Mouse (Mus musculus): ENCODE measurements around the gene Gtf2i.
A peak's percentile ranks its signal among the peaks of the same experiment; 100 is the strongest.

Gtf2i gene

DNA sequence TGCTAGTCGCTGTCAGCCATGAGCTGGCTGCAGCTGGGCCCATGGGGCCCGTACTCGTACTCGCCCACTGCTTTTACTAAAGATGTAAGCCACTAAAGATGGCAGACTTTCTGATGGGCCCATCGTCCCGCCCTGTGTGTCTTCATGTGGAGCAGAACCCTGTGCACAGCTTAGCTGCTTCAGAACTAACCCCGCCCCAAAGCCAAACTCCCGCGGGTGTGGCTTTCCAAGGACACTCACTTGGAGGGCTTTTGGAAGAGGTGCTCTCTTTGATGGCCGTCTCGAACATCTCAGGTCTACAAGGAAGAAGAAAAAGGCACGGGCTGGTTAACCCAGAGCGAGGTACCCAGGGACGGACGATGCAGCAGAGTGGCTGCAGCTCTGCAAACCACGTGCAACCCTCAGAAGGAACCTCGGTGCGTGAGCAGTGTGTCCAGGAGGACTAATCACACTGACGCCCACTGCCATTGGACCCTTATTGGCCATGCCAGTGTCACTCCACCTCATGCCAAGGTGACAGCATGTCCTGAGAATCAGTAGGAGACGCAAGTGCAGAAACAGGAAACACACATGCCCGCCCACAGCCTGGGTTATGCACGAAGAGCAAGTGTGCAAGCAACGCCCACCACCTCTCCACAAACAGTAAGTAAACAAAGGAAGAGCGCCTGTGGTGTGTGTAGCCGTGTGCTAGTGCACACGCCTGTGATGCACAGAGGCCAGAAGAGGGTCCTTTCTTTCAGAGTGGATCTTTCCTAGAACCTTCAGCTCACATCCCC, 70.7 kb downstream of the Gtf2i start:
- no peak for DNase-seq (ENCODE audit: low spot score in 2 of 2)

- no peak for DNase-seq (ENCODE audit: low spot score in 2 of 2)
These were observed 72.7 kb downstream of the Gtf2i start for GRCm38 (mm10) chr5:134241831-134242230.

- peak; percentile 49 to 54 for DNase-seq (ENCODE audit: low spot score in 2 of 2)
These were observed 76.4 kb downstream of the Gtf2i start for GRCm38 (mm10) chr5:134237936-134238760.

GRCm38 (mm10) chr5:134237508-134237907, 77.1 kb downstream of the Gtf2i start:
- no peak for DNase-seq (ENCODE audit: low spot score in 2 of 2)

- DNase-seq (ENCODE audit: low spot score in 2 of 2), result no peak
These were observed 77.8 kb downstream of the Gtf2i start for GRCm38 (mm10) chr5:134236796-134237195.

GRCm38 (mm10) chr5:134236241-134236640, 78.3 kb downstream of the Gtf2i start:
- no peak for DNase-seq (ENCODE audit: low spot score in 2 of 2)

- peak; percentile 81 to 85 for DNase-seq (ENCODE audit: low spot score in 2 of 2)
These were observed 79.4 kb downstream of the Gtf2i start for GRCm38 (mm10) chr5:134235111-134235510.

GRCm38 (mm10) chr5:134234205-134234604, 80.4 kb downstream of the Gtf2i start:
- no peak for DNase-seq (ENCODE audit: low spot score in 2 of 2)

DNA sequence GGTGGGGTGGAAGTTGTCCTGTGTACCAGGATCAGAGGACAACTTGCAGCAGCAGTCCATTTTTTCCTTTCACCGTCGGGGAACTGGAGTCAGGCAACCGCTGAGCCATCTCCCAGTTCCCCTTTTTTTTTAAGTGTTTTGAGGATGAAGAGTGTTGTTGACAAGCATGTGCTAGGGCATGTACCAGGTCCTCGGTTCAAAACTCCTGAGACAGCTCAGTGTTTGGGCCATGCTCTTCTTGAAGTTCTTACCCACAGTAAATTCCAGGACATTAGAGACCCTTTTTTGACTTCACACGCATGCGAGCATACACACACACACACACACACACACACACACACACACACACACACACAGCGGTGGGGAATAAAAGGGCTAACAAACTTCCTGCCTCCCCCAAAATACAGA, 81.3 kb downstream of the Gtf2i start:
- DNase-seq (ENCODE audit: low spot score in 2 of 2), result no peak

GRCm38 (mm10) chr5:134232568-134232967, 82.0 kb downstream of the Gtf2i start:
- DNase-seq (ENCODE audit: low spot score in 2 of 2), result no peak

- no peak for DNase-seq (ENCODE audit: low spot score in 2 of 2)
These were observed 82.4 kb downstream of the Gtf2i start for GRCm38 (mm10) chr5:134232111-134232510.

DNA sequence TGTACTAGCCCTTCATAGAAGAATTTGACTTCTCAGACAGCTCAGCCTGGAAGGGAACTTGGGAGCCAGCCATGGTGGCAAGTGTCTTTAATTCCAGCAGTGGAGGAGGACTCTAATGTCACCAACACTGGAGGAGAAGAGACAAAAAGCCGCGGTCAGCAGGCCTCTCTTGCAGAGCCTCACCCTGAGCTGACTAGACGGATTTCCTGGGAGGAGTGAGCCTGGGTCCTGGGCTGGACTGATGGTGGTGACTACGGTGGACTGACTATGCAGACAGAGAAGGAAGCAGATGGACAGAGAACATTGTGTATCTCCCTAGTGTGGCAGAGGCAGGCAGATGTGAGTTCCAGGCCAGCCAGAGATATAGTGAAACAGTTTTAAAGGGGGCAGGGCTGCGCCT, 83.2 kb downstream of the Gtf2i start:
- DNase-seq (ENCODE audit: low spot score in 2 of 2), result peak in 1 of 2 experiments; percentile 66

DNA sequence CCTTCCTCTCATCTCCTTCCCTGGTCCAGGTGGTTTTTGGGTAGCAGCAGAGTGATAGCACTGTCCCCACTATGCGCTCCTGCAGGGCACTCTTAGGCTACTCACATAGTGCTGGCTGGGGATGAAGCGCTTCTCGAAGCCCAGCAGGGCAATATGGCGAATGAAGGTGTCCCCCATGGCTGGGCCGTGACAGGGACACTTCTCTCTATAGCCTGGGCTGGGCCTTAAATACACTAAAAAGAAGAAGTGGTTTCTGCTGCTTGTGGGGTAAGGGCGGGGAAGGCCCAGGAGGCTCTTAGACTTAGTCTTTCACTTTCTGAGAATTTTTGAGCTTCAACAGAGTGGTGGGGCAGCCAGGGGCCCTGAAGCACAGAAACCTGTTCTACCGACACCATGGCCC, 85.2 kb downstream of the Gtf2i start, which contains the start of gene Ncf1:
TSS of gene Ncf1 (minus strand) at position 235 of the 400 bp plus-strand sequence.
- no peak for DNase-seq (ENCODE audit: low spot score in 2 of 2)

GRCm38 (mm10) chr5:134228249-134228638, 86.3 kb downstream of the Gtf2i start:
- DNase-seq (ENCODE audit: low spot score in 2 of 2), result no peak

DNA sequence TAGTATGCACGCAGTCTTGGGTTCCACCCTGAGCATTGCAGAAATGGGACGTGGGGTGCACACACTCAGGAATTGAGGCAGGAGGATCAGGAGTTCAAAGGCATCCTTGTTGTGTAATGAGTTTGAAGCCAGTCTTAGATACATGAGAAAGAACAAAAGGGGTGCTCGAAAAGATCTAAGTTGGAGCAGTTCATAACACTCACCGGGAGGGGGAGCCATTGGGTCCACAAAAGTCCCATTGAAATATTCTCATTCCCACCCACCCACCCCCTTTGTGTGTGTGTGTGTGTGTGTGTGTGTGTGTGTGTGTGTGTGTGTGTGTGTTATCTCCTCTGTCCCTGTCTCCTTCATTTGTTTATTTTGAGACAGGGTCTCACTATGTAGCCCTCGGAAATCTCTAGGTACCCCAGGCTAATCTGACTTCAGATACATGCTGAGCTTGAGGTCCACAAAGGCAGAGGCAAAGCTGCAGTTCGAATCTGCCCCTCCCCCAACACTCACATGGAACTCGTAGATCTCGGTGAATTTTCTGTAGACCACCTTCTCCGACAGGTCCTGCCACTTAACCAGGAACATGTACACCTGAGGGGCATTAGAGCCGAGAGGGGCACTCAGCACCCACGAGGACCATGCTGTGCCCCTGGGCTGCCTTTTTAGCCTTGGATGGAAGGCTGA, 86.8 kb downstream of the Gtf2i start:
- no peak for DNase-seq (ENCODE audit: low spot score in 2 of 2)

- DNase-seq (ENCODE audit: low spot score in 2 of 2), result no peak
These were observed 87.6 kb downstream of the Gtf2i start for GRCm38 (mm10) chr5:134226946-134227345.

DNA sequence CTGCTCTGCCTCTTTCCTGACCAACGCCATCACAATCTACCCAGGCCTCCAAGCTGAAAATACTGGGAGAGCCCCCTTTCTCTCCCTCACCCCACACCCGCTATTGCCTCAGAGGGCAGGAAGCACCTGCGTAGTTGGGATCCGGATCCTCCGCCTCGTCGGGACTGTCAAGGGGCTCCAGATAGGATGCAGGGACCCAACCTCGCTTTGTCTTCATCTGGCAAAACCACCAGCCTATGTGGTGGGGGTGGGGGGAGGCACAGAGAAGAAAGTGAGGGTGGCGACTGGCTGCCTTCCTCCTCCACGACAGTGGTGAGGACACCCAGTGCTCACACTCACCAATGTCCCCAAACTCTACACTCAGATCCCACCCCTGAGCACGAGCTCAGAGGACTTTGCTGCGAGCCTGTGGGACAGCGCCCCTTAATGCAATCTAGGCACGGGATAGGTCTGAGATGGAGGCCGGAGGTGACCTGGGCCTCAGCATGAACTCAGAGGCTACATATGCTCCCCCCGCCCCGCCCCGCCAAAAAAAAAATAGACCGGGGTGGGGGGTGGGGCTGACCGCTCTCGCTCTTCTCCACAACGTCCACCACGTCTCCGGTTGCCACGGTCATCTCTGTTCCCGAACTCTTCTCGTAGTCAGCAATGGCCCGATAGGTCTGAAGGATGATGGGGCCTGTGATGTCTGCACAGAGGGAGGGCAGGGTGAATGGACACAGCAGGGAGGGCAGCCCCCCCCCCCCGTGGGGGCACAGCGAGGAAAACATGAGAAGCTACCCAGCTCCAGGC, 89.3 kb downstream of the Gtf2i start:
- DNase-seq (ENCODE audit: low spot score in 2 of 2), result no peak

- no peak for DNase-seq (ENCODE audit: low spot score in 2 of 2)
These were observed 92.8 kb downstream of the Gtf2i start for GRCm38 (mm10) chr5:134221708-134222150.

- DNase-seq (ENCODE audit: low spot score in 2 of 2), result no peak
These were observed 93.3 kb downstream of the Gtf2i start for GRCm38 (mm10) chr5:134221278-134221677.

DNA sequence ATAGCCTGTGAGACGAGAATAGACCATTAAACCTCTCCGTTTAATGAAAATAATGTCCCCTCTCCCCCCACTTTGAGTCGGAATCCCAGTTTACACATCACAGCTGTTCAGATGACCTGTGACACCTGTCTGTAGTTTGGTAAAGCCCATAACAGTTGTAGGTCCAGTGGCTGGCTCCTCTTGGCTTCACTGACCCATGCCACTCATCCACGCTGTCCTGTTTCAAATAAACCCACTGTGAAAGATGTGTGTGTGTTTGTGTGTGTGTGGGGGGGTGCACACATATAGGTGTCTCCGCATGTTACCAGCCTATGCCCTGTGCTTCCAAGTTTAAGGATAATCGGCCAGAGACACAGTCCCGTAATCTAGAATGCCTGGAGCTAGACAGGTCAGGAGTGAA, 96.7 kb downstream of the Gtf2i start:
- DNase-seq (ENCODE audit: low spot score in 2 of 2), result no peak

DNA sequence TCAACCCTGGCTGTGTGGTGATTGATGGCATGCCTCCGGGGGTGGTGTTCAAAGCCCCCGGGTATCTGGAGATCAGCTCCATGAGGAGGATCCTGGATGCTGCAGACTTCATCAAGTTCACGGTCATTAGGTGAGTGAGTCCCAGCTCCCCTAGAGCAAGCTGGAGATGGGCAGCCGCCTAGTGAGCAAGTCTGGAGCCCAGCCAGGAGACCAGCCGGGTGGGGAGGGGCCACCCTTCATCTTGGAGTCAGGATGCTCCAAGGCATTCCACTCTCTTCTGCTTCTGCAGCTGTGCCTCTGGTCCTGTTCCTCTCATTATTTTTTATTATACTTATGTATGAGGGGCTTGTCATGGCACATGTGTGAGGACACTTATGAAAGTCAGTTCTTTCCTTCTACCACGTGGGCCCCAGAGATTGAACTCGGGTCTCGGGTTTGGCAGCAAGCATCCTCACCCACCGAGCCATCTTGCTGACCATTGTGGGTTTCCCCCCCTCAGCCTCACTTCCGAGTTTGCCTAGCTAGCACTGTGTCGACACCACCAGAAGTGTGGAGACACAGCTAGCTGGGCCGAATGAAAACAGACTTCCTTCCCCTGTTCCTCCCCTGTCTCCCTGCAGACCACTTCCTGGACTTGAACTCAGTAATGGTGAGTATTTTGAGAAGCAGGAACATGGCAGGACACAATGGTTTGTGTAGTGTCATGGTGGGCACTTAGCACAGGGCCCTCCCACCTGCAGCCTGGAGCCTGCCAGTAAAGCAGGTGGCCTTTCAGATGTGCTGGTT, 100.3 kb downstream of the Gtf2i start:
- no peak for DNase-seq (ENCODE audit: low spot score in 2 of 2)

Measured in right cerebral cortex, postnatal 10 days (tissue).